Mouse (Mus musculus): Measurements from ENCODE around the gene Gm11565. TPM values are rescaled to one million over a fixed set of nuclear protein-coding genes. Genes with fewer than 3 reads are reported as not detected.
"Not testable (repeated sequence)": the region's sequence is repeated elsewhere in the genome, so short reads cannot be mapped to it uniquely, and the experiment has no call there.

Gm11565 gene
- not detected for total RNA-seq (2021)
- not detected in 2 replicates for polyA plus RNA-seq (2012; rRNA removed)
- long read RNA-seq, result 0 reads

- DNase-seq, result no peak
These were observed at the start of gene Gm11565 for GRCm38 (mm10) chr11:99914451-99914850. Gene Gm11565 (plus strand): TSS chr11:99914751.

DNA sequence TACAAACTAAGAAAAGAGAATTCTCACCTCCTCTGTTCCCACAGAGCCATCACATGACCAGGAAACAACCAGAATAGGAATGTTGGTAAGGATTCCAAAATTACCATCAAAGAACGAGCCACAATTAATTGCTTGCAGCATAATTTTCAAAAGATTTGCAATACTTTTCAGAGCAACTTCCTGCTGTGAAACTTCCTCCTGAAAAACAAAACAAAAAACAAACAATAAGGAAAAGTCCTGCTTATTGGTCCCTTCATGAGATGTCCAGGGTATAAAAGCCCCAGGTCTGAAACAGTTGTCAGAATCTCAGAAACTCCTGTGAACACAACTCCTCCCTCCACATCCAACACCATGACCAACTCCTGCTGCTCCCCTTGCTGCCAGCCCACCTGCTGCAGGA is 41.5 kb upstream of the Gm11565 start, which contains the start of gene Krtap9-1:
Gene Krtap9-1 (plus strand): TSS at position 301 of the 400 bp plus-strand sequence.
- not testable (repeated sequence) for DNase-seq

GRCm38 (mm10) chr11:99878887-99879286 is 35.7 kb upstream of the Gm11565 start, which contains the start of gene Gm11567:
Gene Gm11567 (plus strand): TSS chr11:99879187.
- not testable (repeated sequence) for DNase-seq

- DNase-seq, result no peak
These were observed 6.9 kb upstream of the Gm11565 start, which contains the start of gene Krtap31-1 for GRCm38 (mm10) chr11:99907620-99908019. Gene Krtap31-1 (plus strand): TSS chr11:99907920.

DNA sequence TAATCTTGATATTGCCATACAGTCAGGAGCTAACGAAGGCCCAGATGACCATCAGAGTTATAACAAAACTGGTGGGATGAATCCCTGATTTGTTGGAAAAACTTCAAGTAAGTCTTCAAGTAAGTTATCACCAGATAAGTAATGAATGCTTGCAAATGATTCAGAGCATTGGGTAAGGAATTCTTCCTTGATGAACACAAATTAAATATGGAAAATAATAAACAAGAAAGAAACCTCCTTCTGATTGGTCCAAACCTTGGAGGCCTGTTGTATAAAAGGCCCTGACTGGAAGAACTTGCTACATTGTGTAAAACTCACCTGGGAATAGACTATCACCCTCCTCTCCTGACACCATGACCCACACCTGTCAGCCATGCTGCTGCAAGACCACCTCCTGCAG is 21.4 kb downstream of the Gm11565 start, which contains the start of gene Krtap31-2:
Gene Krtap31-2 (plus strand): TSS at position 301 of the 400 bp plus-strand sequence.
- no peak for DNase-seq

GRCm38 (mm10) chr11:99937751-99938264 is 23.3 kb downstream of the Gm11565 start:
- no peak for DNase-seq

GRCm38 (mm10) chr11:99948175-99948574 is 33.6 kb downstream of the Gm11565 start, which contains the start of gene Krtap9-5:
Gene Krtap9-5 (plus strand): TSS chr11:99948475.
- DNase-seq, result no peak

- DNase-seq, result no peak
These were observed 49.7 kb downstream of the Gm11565 start for GRCm38 (mm10) chr11:99964213-99964612.

Other genes with a start within 250 kb of the Gm11565 start
Only the 30 nearest of the 33 such genes appear.
- not detected for gene Gm14180, start 180.5 kb upstream of the Gm11565 start, total RNA-seq (2021)
- gene Gm14180, start 180.5 kb upstream of the Gm11565 start, polyA plus RNA-seq (2012; rRNA removed), result not detected in 2 replicates
- gene Gm11595, start 141.8 kb upstream of the Gm11565 start, total RNA-seq (2021), result not detected
- not detected in 2 replicates for gene Gm11595, start 141.8 kb upstream of the Gm11565 start, polyA plus RNA-seq (2012; rRNA removed)
- not detected for gene Krtap4-8, start 134.0 kb upstream of the Gm11565 start, total RNA-seq (2021)
- gene Krtap4-8, start 134.0 kb upstream of the Gm11565 start, polyA plus RNA-seq (2012; rRNA removed), result not detected in 2 replicates
- not detected for gene Krtap4-9, start 129.6 kb upstream of the Gm11565 start, total RNA-seq (2021)
- not detected in 2 replicates for gene Krtap4-9, start 129.6 kb upstream of the Gm11565 start, polyA plus RNA-seq (2012; rRNA removed)
- not detected for gene Gm11596, start 121.3 kb upstream of the Gm11565 start, total RNA-seq (2021)
- gene Gm11596, start 121.3 kb upstream of the Gm11565 start, polyA plus RNA-seq (2012; rRNA removed), result not detected in 2 replicates
- not detected for gene Gm11569, start 115.8 kb upstream of the Gm11565 start, total RNA-seq (2021)
- not detected in 2 replicates for gene Gm11569, start 115.8 kb upstream of the Gm11565 start, polyA plus RNA-seq (2012; rRNA removed)
- not detected for gene Gm11554, start 110.3 kb upstream of the Gm11565 start, total RNA-seq (2021)
- not detected in 2 replicates for gene Gm11554, start 110.3 kb upstream of the Gm11565 start, polyA plus RNA-seq (2012; rRNA removed)
- gene Krtap4-13, start 104.9 kb upstream of the Gm11565 start, total RNA-seq (2021), result not detected
- not detected in 2 replicates for gene Krtap4-13, start 104.9 kb upstream of the Gm11565 start, polyA plus RNA-seq (2012; rRNA removed)
- not detected for gene Gm11564, start 99.1 kb upstream of the Gm11565 start, total RNA-seq (2021)
- gene Gm11564, start 99.1 kb upstream of the Gm11565 start, polyA plus RNA-seq (2012; rRNA removed), result not detected in 2 replicates
- gene 2300003K06Rik, start 76.7 kb upstream of the Gm11565 start, total RNA-seq (2021), result not detected
- gene 2300003K06Rik, start 76.7 kb upstream of the Gm11565 start, polyA plus RNA-seq (2012; rRNA removed), result not detected in 2 replicates
- gene Krtap4-16, start 63.1 kb upstream of the Gm11565 start, total RNA-seq (2021), result not detected
- not detected in 2 replicates for gene Krtap4-16, start 63.1 kb upstream of the Gm11565 start, polyA plus RNA-seq (2012; rRNA removed)
- gene Gm11568, start 56.8 kb upstream of the Gm11565 start, total RNA-seq (2021), result not detected
- gene Gm11568, start 56.8 kb upstream of the Gm11565 start, polyA plus RNA-seq (2012; rRNA removed), result not detected in 2 replicates
- gene Gm11559, start 50.3 kb upstream of the Gm11565 start, total RNA-seq (2021), result not detected
- gene Gm11559, start 50.3 kb upstream of the Gm11565 start, polyA plus RNA-seq (2012; rRNA removed), result not detected in 2 replicates
- gene Krtap9-1, start 41.4 kb upstream of the Gm11565 start, total RNA-seq (2021), result not detected
- not detected in 2 replicates for gene Krtap9-1, start 41.4 kb upstream of the Gm11565 start, polyA plus RNA-seq (2012; rRNA removed)
- not detected for gene Gm11567, start 35.6 kb upstream of the Gm11565 start, total RNA-seq (2021)
- not detected in 2 replicates for gene Gm11567, start 35.6 kb upstream of the Gm11565 start, polyA plus RNA-seq (2012; rRNA removed)
- gene Krtap31-1, start 6.8 kb upstream of the Gm11565 start, total RNA-seq (2021), result not detected
- gene Krtap31-1, start 6.8 kb upstream of the Gm11565 start, polyA plus RNA-seq (2012; rRNA removed), result not detected in 2 replicates
- gene Krtap31-2, start 21.5 kb downstream of the Gm11565 start, total RNA-seq (2021), result not detected
- not detected in 2 replicates for gene Krtap31-2, start 21.5 kb downstream of the Gm11565 start, polyA plus RNA-seq (2012; rRNA removed)
- gene Krtap9-5, start 33.7 kb downstream of the Gm11565 start, total RNA-seq (2021), result not detected
- gene Krtap9-5, start 33.7 kb downstream of the Gm11565 start, polyA plus RNA-seq (2012; rRNA removed), result not detected in 2 replicates
- not detected for gene Krtap29-1, start 64.3 kb downstream of the Gm11565 start, total RNA-seq (2021)
- gene Krtap29-1, start 64.3 kb downstream of the Gm11565 start, polyA plus RNA-seq (2012; rRNA removed), result not detected in 2 replicates
- gene Krtap16-1, start 71.8 kb downstream of the Gm11565 start, total RNA-seq (2021), result not detected
- not detected in 2 replicates for gene Krtap16-1, start 71.8 kb downstream of the Gm11565 start, polyA plus RNA-seq (2012; rRNA removed)
- not detected for gene Krtap17-1, start 79.2 kb downstream of the Gm11565 start, total RNA-seq (2021)
- gene Krtap17-1, start 79.2 kb downstream of the Gm11565 start, polyA plus RNA-seq (2012; rRNA removed), result not detected in 2 replicates
- not detected for gene Krt33a, start 101.5 kb downstream of the Gm11565 start, total RNA-seq (2021)
- gene Krt33a, start 101.5 kb downstream of the Gm11565 start, polyA plus RNA-seq (2012; rRNA removed), result not detected in 2 replicates
- gene Krt33b, start 115.1 kb downstream of the Gm11565 start, total RNA-seq (2021), result not detected
- not detected in 2 replicates for gene Krt33b, start 115.1 kb downstream of the Gm11565 start, polyA plus RNA-seq (2012; rRNA removed)
- not detected for gene Krt34, start 126.8 kb downstream of the Gm11565 start, total RNA-seq (2021)
- gene Krt34, start 126.8 kb downstream of the Gm11565 start, polyA plus RNA-seq (2012; rRNA removed), result not detected in 2 replicates
- not detected for gene Krt31, start 135.8 kb downstream of the Gm11565 start, total RNA-seq (2021)
- not detected in 2 replicates for gene Krt31, start 135.8 kb downstream of the Gm11565 start, polyA plus RNA-seq (2012; rRNA removed)
- not detected for gene Krt32, start 173.5 kb downstream of the Gm11565 start, total RNA-seq (2021)
- gene Krt32, start 173.5 kb downstream of the Gm11565 start, polyA plus RNA-seq (2012; rRNA removed), result not detected in 2 replicates
- not detected for gene Krt35, start 181.5 kb downstream of the Gm11565 start, total RNA-seq (2021)
- not detected in 2 replicates for gene Krt35, start 181.5 kb downstream of the Gm11565 start, polyA plus RNA-seq (2012; rRNA removed)
- gene Krt36, start 190.9 kb downstream of the Gm11565 start, total RNA-seq (2021), result under 1 TPM; 0.28 to 0.43 TPM
- gene Krt36, start 190.9 kb downstream of the Gm11565 start, polyA plus RNA-seq (2012; rRNA removed), result 0.31 and 0.50 TPM in 2 replicates
- not detected for gene Krt13, start 206.8 kb downstream of the Gm11565 start, total RNA-seq (2021)
- gene Krt13, start 206.8 kb downstream of the Gm11565 start, polyA plus RNA-seq (2012; rRNA removed), result not detected in 2 replicates
- gene Krt15, start 221.2 kb downstream of the Gm11565 start, total RNA-seq (2021), result not detected
- gene Krt15, start 221.2 kb downstream of the Gm11565 start, polyA plus RNA-seq (2012; rRNA removed), result not detected in 2 replicates

Measured in adrenal gland, adult 2 months (tissue).